Mouse (Mus musculus) CH12.LX (cell line): Measurements from ENCODE around the gene Fbxo22. TPM values are rescaled to one million over a fixed set of nuclear protein-coding genes. Genes with fewer than 3 reads are reported as not detected.

Experiments used
- DNase-seq: peaks from one replicate; pipeline ENCODE4 v3.0.0-alpha.2; 2013; ENCODE audit errors: extremely low read depth
- H3K27ac ChIP-seq: 2 replicates; pipeline ENCODE4 v1.5.1; 2012; ENCODE audit warnings: low read depth, mild to moderate bottlenecking, control low read depth, moderate library complexity; ENCODE audit not compliant: insufficient read depth
- H3K27me3 ChIP-seq: replicated peaks from 2 replicates; pipeline ENCODE3; 2012; ENCODE audit warnings: inconsistent platforms
- H3K36me3 ChIP-seq, 2 experiments: replicated peaks in 1 of 2; 2 replicates each; pipeline versions ENCODE3 to v1.6.1; 2012; ENCODE audit warnings: inconsistent platforms in 1 of 2, low read length in 1 of 2, mild to moderate bottlenecking in 1 of 2, mixed read lengths in 1 of 2, moderate library complexity in 1 of 2; ENCODE audit not compliant: control insufficient read depth in 1 of 2, insufficient read depth in 1 of 2
- H3K4me1 ChIP-seq, 2 experiments: 2 replicates each; pipeline ENCODE4 v1.6.1; 2012; ENCODE audit warnings: inconsistent platforms in 1 of 2, moderate library complexity in 1 of 2; ENCODE audit not compliant: insufficient read depth in 2 of 2, control insufficient read depth in 1 of 2
- H3K4me2 ChIP-seq: 2 replicates; pipeline ENCODE4 v1.6.1; 2012; ENCODE audit warnings: low read depth, mild to moderate bottlenecking, control low read depth; ENCODE audit not compliant: poor library complexity, insufficient read depth, severe bottlenecking
- H3K4me3 ChIP-seq, 3 experiments: fragments of 150-350 bp in 1 of 3; sonication (generic) in 1 of 3; replicated peaks in 1 of 3; 2 replicates each; pipeline versions ENCODE3 to v1.5.1; 2011 to 2012; ENCODE audit warnings: low read depth in 2 of 3, low read length in 2 of 3, mild to moderate bottlenecking in 2 of 3, moderate library complexity in 2 of 3, control low read depth in 1 of 3, improper control_type of control experiment in 1 of 3, inconsistent platforms in 1 of 3, mixed read lengths in 1 of 3; ENCODE audit not compliant: poor library complexity in 1 of 3
- H3K79me2 ChIP-seq: replicated peaks from 2 replicates; pipeline ENCODE4 v1.6.1; 2012; ENCODE audit warnings: mild to moderate bottlenecking, moderate library complexity; ENCODE audit not compliant: control insufficient read depth, poor library complexity, insufficient read depth, severe bottlenecking; ENCODE audit errors: extremely low read depth
- H3K9ac ChIP-seq: 2 replicates; pipeline ENCODE4 v1.6.1; 2012; ENCODE audit warnings: low read depth, mild to moderate bottlenecking, control low read depth, moderate library complexity; ENCODE audit not compliant: insufficient read depth
- H3K9me3 ChIP-seq: replicated peaks from 2 replicates; pipeline ENCODE3; 2012; ENCODE audit warnings: low read length, inconsistent platforms, mixed read lengths
- CHD1 ChIP-seq: IDR thresholded peaks from 2 replicates; pipeline ENCODE4 v1.6.1; 2012; ENCODE audit warnings: low read depth, low read length, improper control_type of control experiment, inconsistent platforms
- CTCF ChIP-seq, 2 experiments: IDR thresholded peaks in 1 of 2; conservative IDR thresholded peaks in 1 of 2; 2 replicates each; pipeline ENCODE4 v1.5.1; 2011 to 2012; ENCODE audit warnings: low read depth in 2 of 2, low read length in 2 of 2, improper control_type of control experiment in 1 of 2, inconsistent platforms in 1 of 2, mild to moderate bottlenecking in 1 of 2, moderate library complexity in 1 of 2
- E2F4 ChIP-seq: IDR thresholded peaks from 2 replicates; pipeline ENCODE4 v1.6.1; 2011; ENCODE audit warnings: low read depth, low read length, improper control_type of control experiment; ENCODE audit not compliant: insufficient replicate concordance
- ELF1 ChIP-seq: IDR thresholded peaks from 2 replicates; pipeline ENCODE4 v1.6.1; 2014; ENCODE audit warnings: low read depth, mild to moderate bottlenecking, inconsistent platforms, low read length, improper control_type of control experiment
- HCFC1 ChIP-seq: IDR thresholded peaks from 2 replicates; pipeline ENCODE4 v1.6.1; 2012; ENCODE audit warnings: low read depth, mild to moderate bottlenecking, inconsistent platforms, low read length, improper control_type of control experiment
- IRF4 ChIP-seq: IDR thresholded peaks from 2 replicates; pipeline ENCODE4 v1.6.1; 2014; ENCODE audit warnings: low read depth, mild to moderate bottlenecking, inconsistent platforms, low read length, improper control_type of control experiment
- MAX ChIP-seq: IDR thresholded peaks from 2 replicates; pipeline ENCODE4 v1.6.1; 2011; ENCODE audit warnings: low read length, improper control_type of control experiment
- MAZ ChIP-seq: IDR thresholded peaks from 2 replicates; pipeline ENCODE4 v1.6.1; 2012; ENCODE audit warnings: low read depth, mild to moderate bottlenecking, inconsistent platforms, low read length, improper control_type of control experiment, moderate library complexity
- MEF2A ChIP-seq: IDR thresholded peaks from 2 replicates; pipeline ENCODE4 v1.6.1; 2014; ENCODE audit warnings: low read depth, mild to moderate bottlenecking, inconsistent platforms, low read length, improper control_type of control experiment, borderline replicate concordance
- MYC ChIP-seq: IDR thresholded peaks from 2 replicates; pipeline ENCODE4 v1.6.1; 2011; ENCODE audit warnings: low read depth, mild to moderate bottlenecking, improper control_type of control experiment, low read length
- NELFE ChIP-seq: IDR thresholded peaks from 2 replicates; pipeline ENCODE4 v1.6.1; 2011; ENCODE audit warnings: low read depth, low read length, improper control_type of control experiment
- NRF1 ChIP-seq: IDR thresholded peaks from 2 replicates; pipeline ENCODE4 v1.6.1; 2014; ENCODE audit warnings: low read depth, mild to moderate bottlenecking, inconsistent platforms, low read length, improper control_type of control experiment, moderate library complexity
- SIN3A ChIP-seq: IDR thresholded peaks from 2 replicates; pipeline ENCODE4 v1.6.1; 2012; ENCODE audit warnings: low read length, improper control_type of control experiment, inconsistent platforms
- TCF12 ChIP-seq: IDR thresholded peaks from 2 replicates; pipeline ENCODE4 v1.6.1; 2014; ENCODE audit warnings: low read depth, mild to moderate bottlenecking, inconsistent platforms, low read length, improper control_type of control experiment
- USF1 ChIP-seq: IDR thresholded peaks from 2 replicates; pipeline ENCODE4 v1.6.1; 2014; ENCODE audit warnings: low read depth, mild to moderate bottlenecking, inconsistent platforms, low read length, improper control_type of control experiment
- USF2 ChIP-seq: conservative IDR thresholded peaks from 2 replicates; pipeline ENCODE4 v1.6.1; 2011; ENCODE audit warnings: low read depth, low read length, improper control_type of control experiment
- ZNF384 ChIP-seq: IDR thresholded peaks from 2 replicates; pipeline ENCODE4 v1.6.1; 2012; ENCODE audit warnings: low read depth, low read length, improper control_type of control experiment, inconsistent platforms
- dilution Hi-C: fragments of 300-500 bp; cut with MboI; formaldehyde crosslinking; loops from 2 replicates; pipeline ENCODE4 v1.14.3; 2020; ENCODE audit warnings: low sequenced_read_pairs; ENCODE audit not compliant: extremely low pct_unique_long_range_greater_than_20kb, extremely low pct_ligation_motif_present
- in situ Hi-C: fragments of 300-500 bp; cut with MboI; formaldehyde crosslinking; loops from 3 replicates; pipeline ENCODE4 v1.14.3; 2019; ENCODE audit warnings: low sequenced_read_pairs, low pct_ligation_motif_present, low pct_unique_long_range_greater_than_20kb, mixed read lengths
- polyA plus RNA-seq: library from polyadenylated mRNA; unstranded; fragments of >175 nt; gene quantifications from 2 replicates; pipeline ENCODE4 v1.2.1, GENCODE M21; 2012; ENCODE audit warnings: low read depth; ENCODE audit not compliant: insufficient read length
- total RNA-seq, 2 experiments: library from RNA; depleted of rRNA; stranded (reverse); fragments of 300-350 nt in 1 of 2; fragments of >200 nt in 1 of 2; gene quantifications; 2 replicates each; pipeline ENCODE4 v1.2.3; 2012 to 2014

Gene Fbxo22
- total and polyA plus RNA-seq, 3 experiments = 21.4 to 41.8 (median 38.5) TPM

GRCm38 (mm10) chr9:55198260-55198659 lies 10.5 kb upstream of the Fbxo22 start:
- Histone ChIP-seq H3K4me2 (no peak overlapping the region), H3K36me3 (peaks cover 8 to 42% of the 10 kb centered on the region in 2 experiments), H3K27ac (no peak overlapping the region), H3K9me3 (no peaks in the 10 kb centered on the region), H3K79me2 (no peaks in the 10 kb centered on the region), H3K27me3 (no peaks in the 10 kb centered on the region), H3K4me3 (no peak overlapping the region), H3K4me1 (no peaks in the 10 kb centered on the region), H3K9ac (no peak overlapping the region)
- in situ Hi-C loops = no loop called here
- no peak for DNase-seq
- dilution Hi-C loops = no loop called here
- no peak for TF ChIP-seq ZNF384
- TF ChIP-seq CHD1 = no peak

- Histone ChIP-seq H3K4me2 (no peak overlapping the region), H3K9ac (no peak overlapping the region), H3K9me3 (no peaks in the 10 kb centered on the region), H3K4me1 (no peaks in the 10 kb centered on the region), H3K79me2 (no peaks in the 10 kb centered on the region), H3K36me3 (peaks cover 4 to 40% of the 10 kb centered on the region in 2 experiments), H3K27me3 (no peaks in the 10 kb centered on the region), H3K4me3 (no peak overlapping the region), H3K27ac (no peak overlapping the region)
- in situ Hi-C loops = no loop called here
- dilution Hi-C loops = no loop called here
- DNase-seq = no peak
- TF ChIP-seq NELFE (no peak), USF2 (no peak), HCFC1 (no peak), MAX (no peak), MAZ (no peak), IRF4 (no peak), ELF1 (no peak), NRF1 (no peak), MEF2A (no peak), E2F4 (no peak), CTCF (conservative IDR thresholded peaks at IDR 0.05 in 1 of 2, IDR thresholded peaks at IDR 0.05 in 1 of 2; ENCODE audit: low read depth in 2 of 2, low read length in 2 of 2) (no peak), SIN3A (no peak)
Observed at GRCm38 (mm10) chr9:55199348-55199747, 9.4 kb upstream of the Fbxo22 start.

GRCm38 (mm10) chr9:55208458-55208789 lies 301 bp upstream of the Fbxo22 start:
- peak overlapping the region; percentile 73 for H3K4me2 ChIP-seq
- no peaks in the 10 kb centered on the region for H3K27me3 ChIP-seq
- no peaks in the 10 kb centered on the region for H3K9me3 ChIP-seq
- peaks cover 8 to 41% of the 10 kb centered on the region in 2 experiments for H3K36me3 ChIP-seq
- H3K9ac ChIP-seq = peak overlapping the region; percentile 55
- peaks cover 8% of the 10 kb centered on the region for H3K79me2 ChIP-seq
- peaks cover 3 to 28% of the 10 kb centered on the region in 2 experiments; a peak in 3 of 4 replicates for H3K4me1 ChIP-seq
- in situ Hi-C loops (no loop called here), dilution Hi-C loops (no loop called here)
- TF ChIP-seq MYC (peak; percentile 61; the same call in 1 of the 2 replicates), USF1 (no peak), TCF12 (no peak)
- peak overlapping the region; percentile 86 to 93 (median 91) for H3K4me3 ChIP-seq
- no peak for DNase-seq
- 0 out of 2 replicates have a peak overlapping the region, but pooled peaks have one; percentile 8 for H3K27ac ChIP-seq
